Mouse (Mus musculus) heart, postnatal 0 days (tissue): ENCODE data around the gene Atxn2l. TPM values are rescaled to one million over a fixed set of nuclear protein-coding genes. Genes with fewer than 3 reads are reported as not detected.

ENCODE experiments used
- ATAC-seq: fragments of 200-750 bp; cut with Nextera tagmentation; 2 replicates; pipeline ENCODE4 v1.8.0; 2017; ENCODE audit warnings: low read depth, moderate number of reproducible peaks, moderate library complexity; ENCODE audit not compliant: insufficient read depth
- DNase-seq: peaks from one replicate; pipeline ENCODE4 v3.0.0-alpha.2; 2016; ENCODE audit warnings: low spot score
- H3K27ac ChIP-seq: fragments of 300-500 bp; sonication (generic); 2 replicates; pipeline ENCODE4 v1.5.1; 2014; ENCODE audit warnings: low read depth, mild to moderate bottlenecking
- H3K27me3 ChIP-seq: fragments of 300-500 bp; sonication (generic); 2 replicates; pipeline ENCODE4 v1.6.1; 2014; ENCODE audit warnings: low read length, mixed read lengths; ENCODE audit not compliant: control insufficient read depth, insufficient read depth
- H3K36me3 ChIP-seq: fragments of 300-500 bp; sonication (generic); replicated peaks from 2 replicates; pipeline ENCODE4 v1.6.1; 2014; ENCODE audit warnings: low read length, mixed read lengths; ENCODE audit not compliant: control insufficient read depth, insufficient read depth
- H3K4me1 ChIP-seq: fragments of 300-500 bp; sonication (generic); 2 replicates; pipeline ENCODE4 v1.6.1; 2014; ENCODE audit warnings: antibody characterized with exemption; ENCODE audit not compliant: control insufficient read depth, insufficient read depth
- H3K4me2 ChIP-seq: fragments of 300-500 bp; sonication (generic); 2 replicates; pipeline ENCODE4 v1.6.1; 2014; ENCODE audit warnings: low read depth, mild to moderate bottlenecking, low read length, moderate library complexity
- H3K4me3 ChIP-seq: fragments of 300-500 bp; sonication (generic); 2 replicates; pipeline ENCODE4 v1.5.1; 2014; ENCODE audit warnings: low read depth, low read length
- H3K9ac ChIP-seq: fragments of 300-500 bp; sonication (generic); replicated peaks from 2 replicates; pipeline ENCODE4 v1.6.1; 2014; ENCODE audit warnings: low read depth, low read length, mixed read lengths
- H3K9me3 ChIP-seq: fragments of 300-500 bp; sonication (generic); replicated peaks from 2 replicates; pipeline ENCODE4 v1.6.1; 2016; ENCODE audit warnings: low read length; ENCODE audit not compliant: control insufficient read depth
- CTCF ChIP-seq: IDR thresholded peaks from 2 replicates; pipeline ENCODE4 v1.5.1; 2016; ENCODE audit warnings: antibody characterized with exemption, control low read depth, low read depth
- EP300 ChIP-seq: IDR thresholded peaks from 2 replicates; pipeline ENCODE4 v1.6.1; 2016; ENCODE audit warnings: antibody characterized with exemption, low read depth
- WGBS: fragments of 180-500 bp; shearing (Covaris S2); extraction: QIAGEN DNeasy Blood & Tissue Kit; methylation state at CpG from one replicate; pipeline ENCODE4 v1.1.7; 2014; 5-methylcytosine and 5-hydroxymethylcytosine counted together
- polyA plus RNA-seq: library from polyadenylated mRNA; unstranded; fragments of >200 nt; fragmentation: Nextera tagmentation; extraction: Ambion mirVana; gene quantifications from 2 replicates; pipeline ENCODE4 v1.2.1, GENCODE M21; 2015
- total RNA-seq: library from RNA; depleted of rRNA; stranded (reverse); fragments of >200 nt; gene quantifications from 2 replicates; pipeline ENCODE4 v1.2.3, GENCODE M21; 2014; ENCODE audit warnings: low replicate concordance

Atxn2l gene
- total and polyA plus RNA-seq, 2 experiments from 2014 or later, result 13.4 to 35.6 TPM

GRCm38 (mm10) chr7:126501684-126502022 lies 1.6 kb downstream of the Atxn2l start:
- no peak for ATAC-seq
- Histone ChIP-seq H3K4me3 (peak overlapping the region; percentile 92), H3K9me3 (no peaks in the 10 kb centered on the region), H3K27ac (peak overlapping the region; percentile 99), H3K36me3 (peaks cover 46% of the 10 kb centered on the region), H3K4me1 (peaks cover 8% of the 10 kb centered on the region; the same call in 1 of the 2 replicates), H3K4me2 (peak overlapping the region; percentile 93), H3K9ac (peak overlapping the region; percentile 98), H3K27me3 (no peaks in the 10 kb centered on the region)
- DNase-seq, result no peak
- TF ChIP-seq EP300 (no peak), CTCF (no peak)
- 3% methylated on average over 9 of the region's 9 CpGs for WGBS

GRCm38 (mm10) chr7:126499416-126499815 lies 3.8 kb downstream of the Atxn2l start:
- DNase-seq (no peak), ATAC-seq (no peak)
- Histone ChIP-seq H3K27ac (no peak overlapping the region), H3K27me3 (no peaks in the 10 kb centered on the region), H3K9me3 (no peaks in the 10 kb centered on the region), H3K36me3 (peaks cover 68% of the 10 kb centered on the region), H3K4me3 (no peak overlapping the region), H3K4me1 (peaks cover 8% of the 10 kb centered on the region; the same call in 1 of the 2 replicates), H3K9ac (no peak overlapping the region), H3K4me2 (no peak overlapping the region)
- no peak for TF ChIP-seq EP300
- no peak for TF ChIP-seq CTCF
- 88% methylated on average over 7 of the region's 7 CpGs for WGBS

- Histone ChIP-seq H3K9me3 (no peaks in the 10 kb centered on the region), H3K4me2 (no peak overlapping the region), H3K4me1 (peaks cover 8% of the 10 kb centered on the region; the same call in 1 of the 2 replicates), H3K9ac (no peak overlapping the region), H3K4me3 (no peak overlapping the region), H3K27ac (no peak overlapping the region), H3K27me3 (no peaks in the 10 kb centered on the region), H3K36me3 (peaks cover 83% of the 10 kb centered on the region)
- 93% methylated on average over 12 of the region's 12 CpGs for WGBS
- no peak for TF ChIP-seq CTCF
- no peak for TF ChIP-seq EP300
- ATAC-seq (no peak), DNase-seq (no peak)
These were observed 5.3 kb downstream of the Atxn2l start for GRCm38 (mm10) chr7:126497966-126498365.

- Histone ChIP-seq H3K4me3 (no peak overlapping the region), H3K4me2 (no peak overlapping the region), H3K4me1 (peaks cover 6% of the 10 kb centered on the region; the same call in 1 of the 2 replicates), H3K27ac (no peak overlapping the region), H3K9ac (no peak overlapping the region), H3K27me3 (no peaks in the 10 kb centered on the region), H3K36me3 (peaks cover 98% of the 10 kb centered on the region), H3K9me3 (no peaks in the 10 kb centered on the region)
- no peak for ATAC-seq
- DNase-seq, result no peak
- WGBS, result 86% methylated on average over 5 of the region's 5 CpGs
- no peak for TF ChIP-seq EP300
- TF ChIP-seq CTCF, result no peak
These were observed 6.8 kb downstream of the Atxn2l start for GRCm38 (mm10) chr7:126496475-126496874.

- no peak for ATAC-seq
- H3K36me3 ChIP-seq, result peaks cover 97% of the 10 kb centered on the region
- no peak for TF ChIP-seq CTCF
- no peak for TF ChIP-seq EP300
These were observed 9.1 kb downstream of the Atxn2l start for GRCm38 (mm10) chr7:126494120-126494519.

GRCm38 (mm10) chr7:126491973-126492372 lies 11.3 kb downstream of the Atxn2l start:
- H3K9ac ChIP-seq, result no peak overlapping the region
- peaks cover 6% of the 10 kb centered on the region; the same call in 1 of the 2 replicates for H3K4me1 ChIP-seq
- DNase-seq, result no peak
- no peaks in the 10 kb centered on the region for H3K27me3 ChIP-seq
- no peaks in the 10 kb centered on the region for H3K9me3 ChIP-seq
- H3K36me3 ChIP-seq, result peaks cover 78% of the 10 kb centered on the region
- H3K4me2 ChIP-seq, result no peak overlapping the region
- H3K27ac ChIP-seq, result no peak overlapping the region
- ATAC-seq, result no peak
- no peak overlapping the region for H3K4me3 ChIP-seq
- WGBS, result 46% methylated on average over 11 of the region's 11 CpGs
- TF ChIP-seq EP300, result no peak

More at GRCm38 (mm10) chr7:126494120-126494519, 9.1 kb downstream of the Atxn2l start:
- no peak overlapping the region for H3K27ac ChIP-seq
- 86% methylated on average over 6 of the region's 6 CpGs for WGBS
- no peak overlapping the region for H3K4me3 ChIP-seq
- H3K9me3 ChIP-seq, result no peaks in the 10 kb centered on the region
- no peak overlapping the region for H3K4me2 ChIP-seq
- no peaks in the 10 kb centered on the region for H3K27me3 ChIP-seq
- H3K9ac ChIP-seq, result no peak overlapping the region
- DNase-seq, result no peak
- no peaks in the 10 kb centered on the region for H3K4me1 ChIP-seq
